Mouse (Mus musculus) bone marrow macrophage, adult 2 months (primary cell): ENCODE data around the gene Cyfip1.

ENCODE experiments used
- CTCF ChIP-seq: IDR thresholded peaks from 2 replicates; pipeline ENCODE4 v1.5.1; 2012; ENCODE audit warnings: low read depth, mild to moderate bottlenecking, low read length, moderate library complexity
- POLR2A ChIP-seq: IDR thresholded peaks from 2 replicates; pipeline ENCODE4 v1.6.1; 2012; ENCODE audit warnings: mild to moderate bottlenecking, low read depth, low read length, borderline replicate concordance

GRCm38 (mm10) chr7:55793236-55793951 is 48.2 kb upstream of the Cyfip1 start:
- TF ChIP-seq CTCF (no peak), POLR2A (no peak)
